Mouse (Mus musculus): ENCODE data around the gene Gtf3a. TPM values are rescaled to one million over a fixed set of nuclear protein-coding genes. Genes with fewer than 3 reads are reported as not detected.

Gtf3a gene
- polyA plus RNA-seq, 1 experiment from 2014 or later = 31.6 TPM

- DNase-seq = no peak
- H3K9ac ChIP-seq (replicated peaks) = no peak overlapping the region
- H3K4me1 ChIP-seq (ENCODE audit: insufficient read depth) = no peaks in the 10 kb centered on the region
- H3K27ac ChIP-seq (ENCODE audit: low read depth) = no peak overlapping the region
- peaks cover 2% of the 10 kb centered on the region for H3K9me3 ChIP-seq (ENCODE audit: low read length)
- no peak overlapping the region for H3K4me3 ChIP-seq (ENCODE audit: low read depth, low read length)
- ATAC-seq = no peak
- TF ChIP-seq EP300 (IDR thresholded peaks at IDR 0.05; ENCODE audit: low read depth) (no peak), CTCF (IDR thresholded peaks at IDR 0.05; ENCODE audit: low read depth) (peak; percentile 28; the same call in 1 of the 2 replicates)
- no peaks in the 10 kb centered on the region for H3K36me3 ChIP-seq (replicated peaks; ENCODE audit: insufficient read depth, low read length)
- H3K27me3 ChIP-seq (ENCODE audit: insufficient read depth, low read length) = no peaks in the 10 kb centered on the region
- WGBS (ENCODE audit: insufficient replicate concordance) = 72% methylated on average over 1 of the region's 1 CpGs
- H3K4me2 ChIP-seq (ENCODE audit: low read depth, low read length) = no peak overlapping the region
Measured at GRCm38 (mm10) chr5:147003303-147003702, 54.8 kb downstream of the Gtf3a start.

Other genes with a start within 250 kb of the Gtf3a start
- gene Usp12, start 153.7 kb upstream of the Gtf3a start, polyA plus RNA-seq (2015; fragmentation: Nextera tagmentation; extraction: Ambion mirVana) = 6.8 and 6.9 TPM in 2 replicates
- 281 and 298 TPM in 2 replicates for gene Rpl21, start 115.8 kb upstream of the Gtf3a start, polyA plus RNA-seq (2015; fragmentation: Nextera tagmentation; extraction: Ambion mirVana)
- 3.0 and 3.1 TPM in 2 replicates for gene Rasl11a, start 103.6 kb upstream of the Gtf3a start, polyA plus RNA-seq (2015; fragmentation: Nextera tagmentation; extraction: Ambion mirVana)
- gene Mtif3, start 15.1 kb downstream of the Gtf3a start, polyA plus RNA-seq (2015; fragmentation: Nextera tagmentation; extraction: Ambion mirVana) = 12.5 and 12.7 TPM in 2 replicates
- 5.4 and 6.9 TPM in 2 replicates for gene Lnx2, start 127.9 kb downstream of the Gtf3a start, polyA plus RNA-seq (2015; fragmentation: Nextera tagmentation; extraction: Ambion mirVana)
- gene Polr1d, start 128.4 kb downstream of the Gtf3a start, polyA plus RNA-seq (2015; fragmentation: Nextera tagmentation; extraction: Ambion mirVana) = 72.2 and 72.9 TPM in 2 replicates
- not detected in 2 replicates for gene Gsx1, start 240.0 kb downstream of the Gtf3a start, polyA plus RNA-seq (2015; fragmentation: Nextera tagmentation; extraction: Ambion mirVana)